Mouse (Mus musculus) hindbrain, embryonic 16.5 days (tissue): ENCODE measurements around the gene Sec24c. TPM values are rescaled to one million over a fixed set of nuclear protein-coding genes. Genes with fewer than 3 reads are reported as not detected.

Source experiments
- ATAC-seq: fragments of 200-750 bp; cut with Nextera tagmentation; 2 replicates; pipeline ENCODE4 v1.8.0; 2017; ENCODE audit warnings: moderate TSS enrichment, moderate library complexity
- H3K27ac ChIP-seq: fragments of 300-500 bp; sonication (generic); 2 replicates; pipeline ENCODE4 v1.5.1; 2014; ENCODE audit warnings: low read depth, mild to moderate bottlenecking, control low read depth, low read length, moderate library complexity
- H3K27me3 ChIP-seq: fragments of 300-500 bp; sonication (generic); replicated peaks from 2 replicates; pipeline ENCODE4 v1.6.1; 2014; ENCODE audit warnings: low read length; ENCODE audit not compliant: control insufficient read depth, insufficient read depth
- H3K36me3 ChIP-seq: fragments of 300-500 bp; sonication (generic); 2 replicates; pipeline ENCODE4 v1.6.1; 2014; ENCODE audit warnings: mild to moderate bottlenecking, low read length, moderate library complexity, mixed read lengths; ENCODE audit not compliant: control insufficient read depth, insufficient read depth
- H3K4me1 ChIP-seq: fragments of 300-500 bp; sonication (generic); 2 replicates; pipeline ENCODE4 v1.6.1; 2014; ENCODE audit warnings: low read depth, low read length; ENCODE audit not compliant: control insufficient read depth, insufficient read depth
- H3K4me2 ChIP-seq: fragments of 300-500 bp; sonication (generic); 2 replicates; pipeline ENCODE4 v1.6.1; 2014; ENCODE audit warnings: mild to moderate bottlenecking, low read length, control low read depth, moderate library complexity
- H3K4me3 ChIP-seq: fragments of 300-500 bp; sonication (generic); 2 replicates; pipeline ENCODE4 v1.5.1; 2014; ENCODE audit warnings: mild to moderate bottlenecking, low read length, control low read depth, moderate library complexity
- H3K9ac ChIP-seq: fragments of 300-500 bp; sonication (generic); 2 replicates; pipeline ENCODE4 v1.6.1; 2014; ENCODE audit warnings: low read depth, mild to moderate bottlenecking, control low read depth, low read length, moderate library complexity
- H3K9me3 ChIP-seq: fragments of 300-500 bp; sonication (generic); 2 replicates; pipeline ENCODE4 v1.6.1; 2014; ENCODE audit warnings: mild to moderate bottlenecking, low read length, moderate library complexity; ENCODE audit not compliant: control insufficient read depth
- WGBS: fragments of 180-500 bp; shearing (Covaris S2); extraction: QIAGEN DNeasy Blood & Tissue Kit; methylation state at CpG from one replicate; pipeline ENCODE4 v1.1.7; 2014; 5-methylcytosine and 5-hydroxymethylcytosine counted together
- polyA plus RNA-seq: library from polyadenylated mRNA; unstranded; fragments of >200 nt; fragmentation: Nextera tagmentation; extraction: Ambion mirVana; gene quantifications from 2 replicates; pipeline ENCODE4 v1.2.1, GENCODE M21; 2015

The Sec24c gene
- polyA plus RNA-seq, 1 experiment from 2014 or later = 80.6 TPM

GRCm38 (mm10) chr14:20640644-20641437 lies 33.3 kb upstream of the Sec24c start, which contains the start of gene Usp54:
Gene Usp54 (minus strand): TSS chr14:20641063.
- Histone ChIP-seq H3K36me3 (no peaks in the 10 kb centered on the region), H3K9me3 (no peaks in the 10 kb centered on the region), H3K4me3 (peak within 1 kb of the TSS; percentile 80), H3K4me1 (peaks cover 4% of the 10 kb centered on the region), H3K4me2 (peak within 1 kb of the TSS; percentile 90), H3K9ac (peak within 1 kb of the TSS; percentile 84), H3K27me3 (no peaks in the 10 kb centered on the region), H3K27ac (peak within 1 kb of the TSS; percentile 94)
- under 1% methylated on average over 71 of the region's 73 CpGs for WGBS
- ATAC-seq = peak; percentile 96

DNA sequence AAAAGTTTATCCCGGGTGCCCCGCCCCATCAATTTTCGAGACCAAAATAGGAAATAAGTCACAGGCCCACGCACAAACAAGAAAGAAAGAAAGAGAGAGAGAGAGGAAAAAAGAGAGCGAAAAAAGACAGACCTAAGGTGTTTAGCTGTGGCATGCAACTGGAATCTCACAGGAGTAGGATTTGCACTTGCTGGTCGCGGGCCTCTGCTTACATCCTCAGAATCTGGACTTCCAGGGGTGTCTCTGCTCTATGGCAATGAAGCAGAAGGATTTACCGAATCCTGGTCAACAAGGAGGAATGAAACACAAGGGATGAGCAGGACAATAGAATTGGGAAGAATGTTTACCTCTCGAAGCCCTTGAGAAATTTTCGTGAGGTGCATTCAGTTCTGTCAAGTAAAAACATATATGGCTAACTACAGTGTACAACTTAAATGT lies 32.7 kb upstream of the Sec24c start:
- Histone ChIP-seq H3K27me3 (no peaks in the 10 kb centered on the region), H3K4me2 (peak overlapping the region; percentile 90), H3K4me3 (peak overlapping the region; percentile 80), H3K4me1 (peaks cover 4% of the 10 kb centered on the region), H3K36me3 (no peaks in the 10 kb centered on the region), H3K9me3 (no peaks in the 10 kb centered on the region), H3K27ac (peak overlapping the region; percentile 94), H3K9ac (peak overlapping the region; percentile 83)
- no peak for ATAC-seq
- 17% methylated on average over 10 of the region's 10 CpGs for WGBS

GRCm38 (mm10) chr14:20645547-20645946 lies 28.6 kb upstream of the Sec24c start:
- Histone ChIP-seq H3K36me3 (no peaks in the 10 kb centered on the region), H3K4me2 (no peak overlapping the region), H3K9me3 (no peaks in the 10 kb centered on the region), H3K4me3 (no peak overlapping the region), H3K9ac (no peak overlapping the region), H3K27me3 (no peaks in the 10 kb centered on the region), H3K27ac (no peak overlapping the region), H3K4me1 (peaks cover 4% of the 10 kb centered on the region)
- 31% methylated on average over 3 of the region's 3 CpGs for WGBS
- no peak for ATAC-seq

GRCm38 (mm10) chr14:20646381-20646780 lies 27.7 kb upstream of the Sec24c start:
- H3K27ac ChIP-seq = no peak overlapping the region
- no peaks in the 10 kb centered on the region for H3K9me3 ChIP-seq
- H3K27me3 ChIP-seq = no peaks in the 10 kb centered on the region
- H3K4me2 ChIP-seq = no peak overlapping the region
- ATAC-seq = no peak
- H3K9ac ChIP-seq = no peak overlapping the region
- peaks cover 4% of the 10 kb centered on the region for H3K4me1 ChIP-seq
- no peaks in the 10 kb centered on the region for H3K36me3 ChIP-seq
- H3K4me3 ChIP-seq = no peak overlapping the region

DNA sequence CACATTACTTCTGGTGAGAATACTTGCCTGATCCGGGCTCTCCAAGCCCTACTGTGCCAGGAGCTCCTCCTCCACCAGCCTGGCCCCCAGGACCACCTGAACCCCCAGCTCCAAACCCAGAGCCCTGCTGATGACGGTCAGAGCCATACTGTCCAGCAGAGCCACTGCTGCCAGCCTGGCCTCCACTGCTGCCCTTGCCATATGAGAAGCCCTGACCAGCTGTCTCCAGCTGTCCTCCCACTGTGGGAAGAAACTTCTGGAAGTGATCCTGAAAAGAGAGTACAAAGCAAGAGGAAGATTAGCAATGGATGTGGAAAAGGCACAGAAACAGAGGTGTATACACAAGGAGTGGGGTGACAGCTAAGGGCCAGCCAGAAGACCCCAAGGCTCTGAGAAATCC lies 23.1 kb upstream of the Sec24c start:
- ATAC-seq = no peak
- H3K4me1 ChIP-seq = no peaks in the 10 kb centered on the region

GRCm38 (mm10) chr14:20651722-20652256 lies 22.3 kb upstream of the Sec24c start:
- no peaks in the 10 kb centered on the region for H3K27me3 ChIP-seq
- H3K4me2 ChIP-seq = no peak overlapping the region
- WGBS = 62% methylated on average over 4 of the region's 4 CpGs
- H3K36me3 ChIP-seq = no peaks in the 10 kb centered on the region
- no peak overlapping the region for H3K9ac ChIP-seq
- no peak overlapping the region for H3K4me3 ChIP-seq
- H3K9me3 ChIP-seq = no peaks in the 10 kb centered on the region
- no peak overlapping the region for H3K27ac ChIP-seq
- no peak for ATAC-seq
- H3K4me1 ChIP-seq = no peaks in the 10 kb centered on the region

More for the DNA sequence above, 23.1 kb upstream of the Sec24c start:
- H3K9ac ChIP-seq = no peak overlapping the region
- no peak overlapping the region for H3K27ac ChIP-seq
- no peak overlapping the region for H3K4me2 ChIP-seq
- H3K27me3 ChIP-seq = no peaks in the 10 kb centered on the region
- no peaks in the 10 kb centered on the region for H3K36me3 ChIP-seq
- 49% methylated on average over 2 of the region's 2 CpGs for WGBS
- no peak overlapping the region for H3K4me3 ChIP-seq
- H3K9me3 ChIP-seq = no peaks in the 10 kb centered on the region

GRCm38 (mm10) chr14:20654690-20655421 lies 19.3 kb upstream of the Sec24c start:
- no peak overlapping the region for H3K4me3 ChIP-seq
- no peak overlapping the region for H3K4me2 ChIP-seq
- WGBS = 83% methylated on average over 9 of the region's 9 CpGs
- H3K27me3 ChIP-seq = no peaks in the 10 kb centered on the region
- no peaks in the 10 kb centered on the region for H3K9me3 ChIP-seq
- no peak overlapping the region for H3K9ac ChIP-seq
- no peak overlapping the region for H3K27ac ChIP-seq
- no peak for ATAC-seq
- no peaks in the 10 kb centered on the region for H3K4me1 ChIP-seq
- H3K36me3 ChIP-seq = no peaks in the 10 kb centered on the region

- no peaks in the 10 kb centered on the region for H3K4me1 ChIP-seq
- ATAC-seq = no peak
- H3K36me3 ChIP-seq = no peaks in the 10 kb centered on the region
- H3K9ac ChIP-seq = no peak overlapping the region
- H3K4me3 ChIP-seq = no peak overlapping the region
- H3K27me3 ChIP-seq = no peaks in the 10 kb centered on the region
- WGBS = 79% methylated on average over 9 of the region's 9 CpGs
- no peak overlapping the region for H3K4me2 ChIP-seq
- no peak overlapping the region for H3K27ac ChIP-seq
- H3K9me3 ChIP-seq = no peaks in the 10 kb centered on the region
Observed at GRCm38 (mm10) chr14:20655731-20656130, 18.4 kb upstream of the Sec24c start.

DNA sequence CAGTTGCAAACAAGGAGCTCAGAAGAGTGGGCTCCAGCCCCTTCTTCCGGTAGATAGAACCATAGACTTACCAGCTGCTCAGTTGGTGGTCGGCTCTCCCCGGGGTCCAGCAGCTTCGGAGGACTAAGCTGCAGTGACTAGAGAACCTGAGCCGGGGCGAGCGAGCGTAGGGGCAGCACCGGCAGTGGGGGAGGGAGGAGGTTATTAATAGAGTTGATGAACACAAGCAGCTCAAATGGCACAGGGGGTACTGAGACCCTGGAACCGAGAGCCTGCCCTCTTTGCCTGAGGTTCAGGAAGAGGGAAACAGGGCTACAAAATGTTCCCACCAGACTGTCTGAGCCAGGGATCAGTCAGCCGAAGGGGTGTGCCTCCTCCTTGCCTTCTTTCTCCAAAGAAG lies 17.7 kb upstream of the Sec24c start, which contains the start of gene Myoz1:
TSS of gene Myoz1 (minus strand) at position 180 of the 400 bp plus-strand sequence.
- H3K36me3 ChIP-seq = no peaks in the 10 kb centered on the region

More for the DNA sequence above, 17.7 kb upstream of the Sec24c start, which contains the start of gene Myoz1:
- Histone ChIP-seq H3K9ac (no peak within 1 kb of the TSS), H3K4me2 (no peak within 1 kb of the TSS), H3K4me3 (no peak within 1 kb of the TSS), H3K4me1 (no peaks in the 10 kb centered on the region), H3K27me3 (no peaks in the 10 kb centered on the region), H3K9me3 (no peaks in the 10 kb centered on the region), H3K27ac (no peak within 1 kb of the TSS)
- 36% methylated on average over 11 of the region's 11 CpGs for WGBS
- ATAC-seq = no peak
